Mouse (Mus musculus) heart, embryonic 10.5 days (tissue): ENCODE results near the gene Pspc1. TPM values are rescaled to one million over a fixed set of nuclear protein-coding genes. Genes with fewer than 3 reads are reported as not detected.

ENCODE experiments used
- polyA plus RNA-seq: library from polyadenylated mRNA; unstranded; fragments of >200 nt; fragmentation: Nextera tagmentation; extraction: Ambion mirVana; gene quantifications from 2 replicates; pipeline ENCODE4 v1.2.1, GENCODE M21; 2016

Pspc1 gene
- polyA plus RNA-seq, 1 experiment from 2014 or later = 29.2 TPM

Other genes with a start within 250 kb of the Pspc1 start
- gene Cenpj, start 202.9 kb downstream of the Pspc1 start, polyA plus RNA-seq = 12.6 and 12.9 TPM in 2 replicates
- gene Parp4, start 202.7 kb downstream of the Pspc1 start, polyA plus RNA-seq = 6.4 and 9.7 TPM in 2 replicates
- gene Mphosph8, start 110.1 kb downstream of the Pspc1 start, polyA plus RNA-seq = 22.6 and 37.0 TPM in 2 replicates
- 16.2 and 21.3 TPM in 2 replicates for gene Zmym5, start 33.4 kb upstream of the Pspc1 start, polyA plus RNA-seq
- gene Zmym2, start 108.3 kb upstream of the Pspc1 start, polyA plus RNA-seq = 36.6 and 44.4 TPM in 2 replicates